Mouse (Mus musculus): ENCODE measurements around the gene Gm21970.
"Not testable (repeated sequence)": the region's sequence is repeated elsewhere in the genome, so short reads cannot be mapped to it uniquely, and the experiment has no call there.

Gm21970 gene

GRCm38 (mm10) chr16:91438599-91438998, 47.1 kb downstream of the Gm21970 start:
- not testable (repeated sequence) for DNase-seq (ENCODE audit: low read depth, low spot score)

GRCm38 (mm10) chr16:91441366-91441765, 49.8 kb downstream of the Gm21970 start:
- DNase-seq (ENCODE audit: low read depth, low spot score): no peak

DNA sequence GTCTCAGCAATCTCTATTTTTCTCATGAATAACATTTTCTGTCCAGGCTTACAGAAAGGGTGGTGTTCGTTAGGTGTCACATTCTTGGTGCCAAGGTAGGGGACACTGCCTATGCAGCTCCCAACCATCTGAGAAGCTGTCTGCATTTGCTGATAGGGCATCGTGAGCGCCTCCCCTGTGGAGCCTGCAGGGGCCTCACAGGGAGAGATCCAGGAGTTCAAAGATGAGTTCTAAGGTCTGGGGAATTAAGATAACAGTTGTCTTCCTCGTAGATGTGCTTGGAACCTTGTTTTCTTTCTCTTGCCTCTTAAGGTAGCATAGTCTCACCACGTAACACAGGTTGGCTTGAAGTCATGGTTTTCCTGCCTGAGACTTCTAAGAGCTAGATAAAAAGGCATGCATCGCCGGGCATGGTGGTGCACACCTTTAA, 50.3 kb downstream of the Gm21970 start:
- no peak for DNase-seq (ENCODE audit: low read depth, low spot score)

DNA sequence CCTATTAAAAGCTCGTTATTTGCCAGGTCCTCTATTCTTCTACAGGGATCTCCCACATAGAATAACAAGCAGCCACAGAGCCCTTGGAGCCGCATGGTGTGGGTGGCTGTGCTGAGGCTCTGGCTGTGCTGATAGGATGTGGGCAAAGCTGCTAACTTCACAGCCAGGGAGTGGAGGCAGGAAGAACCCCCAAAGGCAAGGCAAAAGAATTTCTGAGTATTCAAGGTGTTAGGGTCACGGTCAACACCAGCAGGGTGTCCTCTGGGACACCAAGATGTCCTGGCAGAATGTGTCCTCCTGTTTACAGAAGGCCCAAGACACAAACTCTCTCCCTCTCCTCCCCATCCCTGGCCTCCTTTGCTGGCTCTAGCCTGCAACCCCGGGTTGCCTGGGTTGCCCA, 50.9 kb downstream of the Gm21970 start:
- DNase-seq (ENCODE audit: low read depth, low spot score): no peak

DNA sequence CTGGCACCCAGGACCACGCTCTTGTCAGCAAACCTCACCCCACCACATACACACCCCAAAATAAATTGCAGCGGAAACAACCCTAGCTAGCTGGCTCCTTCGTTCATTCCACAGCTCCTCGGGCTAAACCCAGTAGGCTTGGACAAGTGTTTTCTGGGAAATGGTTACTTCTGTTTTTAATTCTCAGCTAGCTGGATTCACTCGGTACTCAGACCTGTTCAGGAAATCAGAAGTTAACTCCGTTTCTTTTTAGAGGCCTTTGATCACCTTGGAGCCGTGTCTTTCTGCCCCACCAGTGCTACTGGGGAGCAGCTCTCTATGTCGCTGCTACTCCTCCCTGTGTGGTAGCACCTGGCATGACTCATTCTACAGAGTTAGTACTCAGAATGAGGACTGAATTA, 51.7 kb downstream of the Gm21970 start:
- no peak for DNase-seq (ENCODE audit: low read depth, low spot score)

GRCm38 (mm10) chr16:91444847-91445246, 53.3 kb downstream of the Gm21970 start:
- no peak for DNase-seq (ENCODE audit: low read depth, low spot score)

- DNase-seq (ENCODE audit: low read depth, low spot score): no peak
Measured at GRCm38 (mm10) chr16:91445566-91445965, 54.0 kb downstream of the Gm21970 start.

DNA sequence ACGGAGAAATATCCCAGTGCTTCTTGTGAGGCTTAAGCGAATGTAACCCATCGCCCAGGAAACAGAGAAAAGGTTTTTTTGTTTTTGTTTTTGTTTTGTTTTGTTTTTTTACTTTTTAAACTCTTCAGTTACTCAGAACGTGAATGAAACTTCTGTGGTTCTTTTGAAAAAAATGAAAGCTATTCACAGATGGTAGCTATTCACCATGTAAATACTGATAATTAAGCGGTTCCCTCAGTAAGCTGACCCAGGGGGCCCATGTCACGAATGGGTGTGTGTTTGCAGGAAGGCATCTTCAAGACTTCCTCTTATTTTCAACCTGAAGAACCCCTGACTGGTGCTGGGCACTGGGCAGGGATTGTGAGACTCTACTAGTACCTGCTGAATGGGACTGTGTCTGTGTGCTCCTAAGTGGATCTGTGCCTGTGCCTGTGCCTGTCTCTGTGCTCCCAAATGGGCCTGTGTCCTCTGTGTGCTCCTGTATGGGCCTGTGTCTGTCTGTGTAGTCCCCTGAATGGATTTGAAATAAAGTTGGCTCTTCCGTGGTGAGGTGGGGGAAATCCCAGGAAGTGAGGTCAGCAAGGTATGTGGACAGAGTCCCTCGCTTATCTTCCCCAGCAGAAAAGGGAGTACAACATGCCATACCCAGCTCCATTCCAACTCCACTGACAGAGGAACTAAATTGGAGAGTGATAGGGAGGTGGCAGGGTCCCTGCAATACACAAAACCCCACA, 55.4 kb downstream of the Gm21970 start:
- no peak for DNase-seq (ENCODE audit: low read depth, low spot score)

DNA sequence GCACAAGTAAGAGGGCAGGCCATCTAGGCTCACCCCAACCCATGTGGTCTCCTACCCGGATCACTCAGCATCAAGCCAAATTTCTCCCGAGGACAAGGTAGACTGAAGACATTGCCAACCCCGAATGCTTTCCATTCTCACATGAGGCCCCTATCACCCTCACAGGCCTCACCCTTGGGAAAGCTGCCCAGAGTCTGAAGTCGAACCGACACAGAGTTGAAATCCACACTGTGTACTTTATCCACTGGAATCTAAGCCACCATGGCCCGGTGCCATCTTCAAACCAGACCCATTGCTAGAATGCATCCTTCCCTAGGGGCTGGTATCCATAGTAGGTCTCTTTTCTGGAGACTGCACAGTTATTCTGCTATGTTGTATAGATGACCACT, 56.0 kb downstream of the Gm21970 start:
- DNase-seq (ENCODE audit: low read depth, low spot score): no peak

GRCm38 (mm10) chr16:91448088-91448487, 56.6 kb downstream of the Gm21970 start:
- DNase-seq (ENCODE audit: low read depth, low spot score): no peak

GRCm38 (mm10) chr16:91448895-91449294, 57.4 kb downstream of the Gm21970 start:
- no peak for DNase-seq (ENCODE audit: low read depth, low spot score)

- DNase-seq (ENCODE audit: low read depth, low spot score): no peak
Measured at GRCm38 (mm10) chr16:91450137-91451064, 58.9 kb downstream of the Gm21970 start.

- DNase-seq (ENCODE audit: low read depth, low spot score): no peak
Measured at GRCm38 (mm10) chr16:91451949-91452348, 60.4 kb downstream of the Gm21970 start.

DNA sequence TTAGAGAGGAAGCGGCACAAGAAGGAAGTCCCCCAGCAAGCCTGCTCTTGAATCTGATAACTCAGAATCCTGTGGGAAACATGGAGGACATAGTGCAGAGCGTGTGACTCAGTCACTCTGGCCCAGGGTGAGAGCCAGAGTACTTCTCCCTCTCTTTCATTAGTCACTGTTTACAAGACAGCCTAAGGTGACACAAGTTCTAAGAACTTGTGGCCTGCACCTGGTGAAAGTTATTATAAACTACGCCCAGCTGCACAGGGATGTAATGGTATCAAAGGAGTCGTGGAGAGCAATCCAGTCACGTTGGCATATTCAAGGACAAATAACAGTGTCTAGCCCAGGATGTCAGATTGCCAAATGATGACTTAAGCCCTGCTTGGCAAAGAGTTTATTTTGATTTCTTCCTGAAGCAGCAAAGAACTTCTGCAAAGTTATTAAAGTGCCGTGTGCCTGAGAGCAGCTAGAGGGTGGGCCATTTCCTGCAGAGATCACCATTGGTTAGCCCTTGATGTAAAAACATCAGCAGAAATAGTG, 60.9 kb downstream of the Gm21970 start:
- DNase-seq (ENCODE audit: low read depth, low spot score): no peak

DNA sequence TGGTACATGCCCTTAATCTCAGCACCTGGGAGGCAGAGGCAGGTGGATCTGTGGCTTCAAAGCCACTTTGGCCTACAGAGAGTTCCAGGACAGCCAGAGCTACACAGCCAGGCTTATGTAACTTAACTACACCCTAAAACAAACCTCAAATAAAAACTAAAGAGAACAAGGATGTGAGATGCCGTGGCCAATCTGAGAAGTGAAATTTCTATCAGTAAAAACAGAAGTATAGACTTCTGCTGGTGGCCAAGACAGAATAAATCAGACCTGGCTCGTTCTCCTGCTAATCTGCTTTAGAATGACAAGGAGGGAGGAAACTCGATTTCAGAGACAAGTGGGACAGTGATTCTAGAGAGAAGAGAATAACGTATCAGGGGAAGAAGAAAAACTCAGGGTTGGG, 64.3 kb downstream of the Gm21970 start:
- no peak for DNase-seq (ENCODE audit: low read depth, low spot score)

DNA sequence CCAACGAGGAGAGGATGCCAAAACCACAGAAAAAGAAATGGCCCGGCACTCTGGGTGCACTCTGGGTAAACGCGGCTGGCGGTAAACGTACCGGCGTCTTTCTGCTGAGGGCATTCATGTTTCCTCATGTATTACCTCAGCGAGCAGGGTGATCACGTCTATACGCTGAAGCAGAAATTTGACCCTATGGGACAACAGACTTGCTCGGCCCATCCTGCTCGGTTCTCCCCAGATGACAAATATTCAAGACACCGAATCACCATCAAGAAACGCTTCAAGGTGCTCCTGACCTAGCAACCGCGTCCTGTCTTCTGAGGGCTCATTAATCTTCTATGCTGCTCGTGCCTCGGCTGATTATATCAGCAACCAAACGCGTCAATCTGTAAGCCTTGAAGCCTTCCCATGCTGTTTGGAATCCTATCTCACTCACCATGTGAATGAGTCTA, 66.8 kb downstream of the Gm21970 start:
- DNase-seq (ENCODE audit: low read depth, low spot score): no peak

DNA sequence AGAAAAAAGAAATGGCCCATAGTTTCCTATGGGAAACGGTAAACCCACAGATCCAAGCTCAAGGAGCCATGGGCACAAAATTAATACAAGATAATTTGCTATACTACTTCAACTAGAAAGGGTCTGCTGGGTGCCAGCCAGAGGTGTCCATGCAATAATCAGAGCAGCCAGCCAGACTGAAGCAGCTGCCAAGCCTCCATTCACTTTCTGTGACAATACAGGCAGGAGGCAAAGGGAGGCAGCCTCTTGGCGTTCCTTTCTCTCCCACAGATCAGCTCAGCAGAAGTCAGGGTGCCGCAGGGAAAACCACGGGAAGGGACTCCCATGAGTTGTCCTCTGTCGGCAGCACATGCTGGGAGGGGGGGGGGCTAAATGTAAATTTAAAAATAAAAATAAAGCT, 67.5 kb downstream of the Gm21970 start:
- no peak for DNase-seq (ENCODE audit: low read depth, low spot score)

DNA sequence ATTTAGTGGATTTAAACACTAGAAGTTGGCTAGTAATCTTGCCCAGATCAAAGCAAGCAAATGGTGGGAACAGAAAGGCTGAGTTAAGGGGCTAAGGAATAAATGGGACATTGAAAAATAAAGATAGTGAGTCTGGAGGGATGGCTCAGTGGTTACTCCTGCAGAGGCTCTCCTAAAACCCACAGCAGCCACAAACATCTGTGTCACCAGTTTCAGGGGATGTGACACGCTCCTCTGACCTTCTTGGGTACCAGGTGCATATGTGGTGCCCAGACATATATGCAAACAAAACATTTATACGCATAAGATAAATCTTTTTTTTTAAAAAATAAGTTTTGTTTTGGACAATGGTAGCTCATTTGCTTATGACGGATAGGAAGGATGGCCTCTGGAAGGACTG, 67.9 kb downstream of the Gm21970 start:
- DNase-seq (ENCODE audit: low read depth, low spot score): no peak

DNA sequence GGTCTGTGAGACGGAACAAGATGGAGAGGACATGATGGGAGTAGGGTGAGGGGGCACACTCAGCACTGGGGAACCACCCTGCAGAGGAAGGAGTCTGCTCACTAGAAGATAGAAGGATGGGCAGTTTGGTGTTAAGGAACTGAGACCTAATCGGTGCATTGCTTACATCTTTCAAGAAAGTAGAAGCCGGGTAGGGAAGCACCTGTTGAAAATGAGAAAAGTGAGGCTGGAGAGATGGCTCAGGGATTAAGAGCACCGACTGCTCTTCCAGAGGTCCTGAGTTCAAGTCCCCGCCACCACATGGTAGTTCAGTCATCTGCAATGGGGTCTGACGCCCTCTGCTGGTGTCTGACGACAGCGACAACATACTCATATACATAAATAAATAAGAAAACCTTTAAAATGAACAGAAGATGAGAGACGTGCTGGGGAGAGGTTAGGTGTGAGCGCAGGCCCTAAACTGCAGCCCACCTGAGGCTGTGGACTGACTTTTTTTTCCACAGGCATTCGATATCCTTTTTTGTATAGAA, 68.4 kb downstream of the Gm21970 start:
- DNase-seq (ENCODE audit: low read depth, low spot score): peak; percentile 42

DNA sequence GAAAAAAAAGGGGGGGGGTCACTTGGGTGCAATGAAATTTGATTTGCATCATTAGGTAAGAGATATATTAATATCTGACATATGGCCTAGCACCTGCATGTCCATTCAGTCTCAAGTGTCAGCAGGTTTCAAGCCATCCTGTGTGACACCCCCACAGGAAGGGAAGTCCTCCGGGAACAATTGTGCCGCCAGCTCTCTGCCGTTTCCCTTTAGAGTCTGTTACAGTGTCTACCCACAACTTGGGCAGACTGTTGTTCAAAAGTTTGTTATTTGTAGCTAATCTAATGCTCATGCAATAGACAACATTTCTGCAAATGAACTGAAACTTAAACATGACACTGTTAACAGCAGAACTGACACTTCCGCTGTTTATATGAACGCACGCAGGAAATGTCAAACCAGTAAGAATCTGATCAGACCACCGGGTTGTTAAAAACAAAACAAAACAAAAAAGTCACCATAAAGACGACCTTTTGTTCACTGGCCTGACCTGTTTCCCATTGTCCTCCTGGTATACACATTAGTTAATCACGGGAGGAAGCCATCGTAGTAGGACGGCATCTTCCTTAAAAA, 69.6 kb downstream of the Gm21970 start:
- DNase-seq (ENCODE audit: low read depth, low spot score): no peak

GRCm38 (mm10) chr16:91461773-91462181, 70.3 kb downstream of the Gm21970 start:
- no peak for DNase-seq (ENCODE audit: low read depth, low spot score)

GRCm38 (mm10) chr16:91462644-91463043, 71.1 kb downstream of the Gm21970 start:
- no peak for DNase-seq (ENCODE audit: low read depth, low spot score)

Data from ZHBTc4 (cell line).